Mouse (Mus musculus): Measurements from ENCODE around the gene Nox1.

Nox1 gene

DNA sequence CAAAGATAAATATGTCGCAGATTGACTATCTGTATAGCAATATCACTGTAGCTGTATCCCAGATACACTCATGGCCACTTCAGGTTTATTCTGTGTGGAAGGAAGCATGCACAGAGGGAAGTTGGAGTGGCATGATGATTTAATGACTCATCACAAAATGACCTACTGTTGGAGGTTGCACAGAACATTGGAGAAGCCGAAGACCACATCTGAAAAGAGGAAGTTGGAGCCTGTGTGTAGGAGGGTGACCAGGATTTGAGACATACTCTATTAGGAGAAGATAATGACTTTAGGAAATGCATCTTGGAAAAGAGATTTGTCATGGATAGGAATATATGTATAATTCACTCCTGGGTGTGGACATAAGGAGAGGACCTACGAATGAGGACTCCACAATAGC lies 105.3 kb downstream of the Nox1 start:
- DNase-seq, result no peak

DNA sequence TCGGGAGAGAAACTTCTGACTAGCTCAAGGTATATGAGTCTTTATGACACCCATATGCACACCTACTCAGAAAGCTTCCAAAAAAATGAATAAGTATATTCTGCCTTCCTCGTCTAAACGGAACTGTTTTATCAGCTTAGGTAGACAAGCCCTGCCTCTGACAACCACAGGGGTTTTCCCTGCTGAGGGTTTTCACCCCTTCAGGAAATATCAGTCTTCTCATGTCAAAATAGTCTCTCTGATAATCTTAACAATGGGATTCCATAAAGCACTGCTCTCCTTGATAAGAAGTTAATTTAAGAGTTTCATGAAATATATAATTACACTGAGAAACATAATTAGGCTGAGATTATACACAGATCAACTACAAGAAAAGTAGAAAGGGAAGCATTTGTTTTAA lies 110.0 kb downstream of the Nox1 start:
- DNase-seq, result no peak

DNA sequence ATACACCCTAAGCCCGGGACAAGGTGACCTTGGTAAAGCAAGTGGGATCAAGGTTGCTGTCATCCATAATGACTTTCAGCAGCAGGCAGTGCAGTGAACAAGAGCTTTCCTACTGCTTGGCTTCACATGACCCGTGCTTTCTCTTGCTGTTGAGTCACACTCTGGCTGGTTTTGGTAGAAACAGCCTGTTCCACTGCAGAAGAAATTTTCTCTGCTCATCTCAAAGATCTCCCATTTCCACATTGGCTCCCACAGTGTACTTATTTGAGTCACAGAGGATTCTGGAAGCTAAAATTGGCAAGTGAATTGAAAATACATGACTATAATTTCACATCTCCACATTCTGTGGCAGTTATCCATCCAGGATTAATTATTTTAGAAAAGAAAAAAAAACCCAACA lies 119.1 kb downstream of the Nox1 start:
- DNase-seq, result no peak

DNA sequence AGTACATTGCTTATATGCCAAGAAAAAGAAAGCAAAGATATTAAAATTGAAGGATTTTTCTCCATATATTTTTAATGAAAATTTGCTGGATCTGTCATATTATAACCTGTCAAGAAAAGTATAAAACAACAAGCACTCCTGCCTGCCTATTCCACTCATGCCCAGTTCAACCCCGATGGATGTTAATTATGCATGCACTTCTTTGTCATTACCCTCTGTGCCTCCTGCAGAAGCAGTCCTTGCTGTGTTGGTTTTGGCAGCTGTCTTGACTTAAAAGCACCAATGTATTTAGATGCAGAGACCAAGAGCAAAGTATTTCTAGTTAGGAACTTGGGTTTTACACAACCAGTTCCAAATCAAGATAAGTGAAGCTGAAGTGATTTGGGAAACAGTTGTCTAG lies 136.3 kb downstream of the Nox1 start:
- no peak for DNase-seq

DNA sequence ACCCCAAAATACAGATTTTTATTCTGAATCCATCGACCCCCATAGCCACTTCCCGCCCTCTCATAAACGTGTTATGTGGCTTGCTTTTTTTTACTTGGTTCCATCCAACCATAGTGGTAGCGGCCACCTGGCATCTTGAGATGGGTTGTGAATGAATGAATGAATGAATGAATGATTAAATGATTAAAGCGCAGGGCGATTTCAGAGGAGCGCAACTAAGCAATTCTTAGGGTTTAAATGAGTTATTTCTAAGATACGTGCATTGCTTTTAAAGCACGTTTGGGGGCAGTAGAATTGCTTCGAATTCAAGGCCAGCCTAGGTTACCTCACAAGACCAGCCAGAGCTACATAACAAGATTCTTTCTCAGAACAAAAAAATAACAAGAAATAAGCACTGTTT lies 162.0 kb downstream of the Nox1 start:
- DNase-seq, result peak in 1 of 2 experiments; percentile 7

DNA sequence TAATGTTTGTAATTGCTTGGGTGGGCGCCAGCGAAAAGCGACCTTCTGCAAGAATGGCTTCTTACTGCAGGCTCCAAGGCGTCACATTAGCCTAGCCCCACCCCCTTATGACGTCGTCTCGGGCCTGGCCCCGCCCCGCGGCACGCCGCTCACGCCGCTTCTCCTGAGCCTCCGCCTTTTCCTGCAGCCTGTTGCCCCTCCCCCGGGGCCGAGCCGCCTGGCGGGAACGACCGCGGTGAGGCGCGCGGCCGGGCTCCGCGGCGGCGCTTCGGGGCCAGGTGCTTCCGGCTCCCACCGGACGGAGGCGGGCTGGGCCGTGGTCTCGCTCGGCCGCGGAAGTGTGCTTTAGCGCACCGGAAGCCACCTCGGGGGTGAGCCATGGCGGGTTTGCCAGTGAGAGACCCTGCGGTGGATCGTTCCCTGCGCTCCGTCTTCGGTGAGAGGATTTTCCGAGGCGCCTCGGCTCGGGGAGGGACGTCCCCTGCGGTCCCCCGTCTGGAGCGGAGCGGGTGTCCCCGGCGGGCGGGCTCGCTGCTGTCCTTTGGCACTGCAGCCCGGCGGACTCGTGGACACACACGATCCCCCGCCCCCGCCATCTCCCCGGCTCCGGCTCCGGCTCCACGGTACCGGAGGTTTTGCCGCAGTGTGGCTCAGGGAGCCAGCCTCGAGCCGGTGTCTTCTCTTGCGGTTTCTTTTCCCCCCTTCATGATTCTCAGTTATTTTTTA lies 162.6 kb downstream of the Nox1 start, which contains the start of gene Cstf2:
TSS of gene Cstf2 (plus strand) at position 201 of the 726 bp plus-strand sequence.
- peak; percentile 90 to 94 for DNase-seq

DNA sequence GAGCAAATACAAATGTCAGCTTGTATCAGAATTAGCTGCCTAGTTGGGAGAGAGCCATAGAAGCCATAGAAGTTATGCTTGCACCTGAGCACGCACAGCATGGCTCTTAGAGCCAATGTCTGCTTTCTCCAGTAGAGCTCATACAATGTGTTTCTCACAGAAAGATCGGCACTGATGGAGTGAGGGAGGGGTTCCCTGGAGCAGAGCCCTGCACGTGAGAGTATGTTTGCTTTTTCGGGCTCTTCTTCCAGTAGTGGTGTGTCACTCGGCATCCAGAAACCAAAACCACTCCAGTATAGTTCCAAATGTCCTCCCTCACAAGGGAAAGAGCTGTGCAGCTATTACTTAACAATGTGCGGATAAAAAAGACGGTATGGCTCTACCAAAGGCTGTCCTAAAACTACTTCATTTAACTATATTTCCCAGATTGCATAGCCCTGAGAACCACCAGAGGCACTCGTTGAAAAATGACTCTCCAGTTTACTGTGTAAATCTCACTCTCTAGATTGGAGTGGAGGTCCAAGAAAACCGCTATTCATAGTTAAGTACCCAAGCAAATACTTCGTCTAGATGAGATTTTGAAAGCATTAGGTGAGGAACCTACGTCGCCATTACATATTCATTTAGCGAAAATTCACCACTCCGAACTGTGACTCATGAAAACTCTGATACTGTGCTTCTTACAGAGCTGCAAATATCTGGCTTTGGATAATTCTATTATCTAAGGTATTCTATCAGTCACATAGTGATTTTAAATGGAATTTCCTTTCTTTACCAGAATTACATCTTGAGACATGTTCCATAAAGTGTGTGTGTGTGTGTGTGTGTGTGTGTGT lies 163.5 kb downstream of the Nox1 start:
- DNase-seq, result no peak

DNA sequence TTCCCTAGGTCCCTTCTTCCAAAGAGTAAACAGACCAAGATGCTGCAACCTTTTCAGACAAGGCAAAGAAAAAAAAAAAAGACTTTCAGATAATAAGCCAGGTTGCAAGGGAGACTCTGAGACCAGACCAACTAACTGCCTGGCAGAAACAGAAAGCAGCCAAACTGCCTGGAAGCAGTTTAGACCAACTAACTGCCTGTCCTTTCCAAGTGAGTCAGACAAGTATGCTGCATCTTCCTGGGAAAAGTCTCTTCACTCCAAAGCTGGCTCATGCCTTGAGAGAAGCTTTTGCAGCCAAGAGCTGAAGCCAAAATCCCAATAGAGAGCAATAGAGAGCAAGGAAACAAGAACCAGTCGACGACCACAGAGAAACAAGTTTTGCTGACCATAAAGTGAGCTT lies 164.9 kb downstream of the Nox1 start:
- DNase-seq, result no peak

DNA sequence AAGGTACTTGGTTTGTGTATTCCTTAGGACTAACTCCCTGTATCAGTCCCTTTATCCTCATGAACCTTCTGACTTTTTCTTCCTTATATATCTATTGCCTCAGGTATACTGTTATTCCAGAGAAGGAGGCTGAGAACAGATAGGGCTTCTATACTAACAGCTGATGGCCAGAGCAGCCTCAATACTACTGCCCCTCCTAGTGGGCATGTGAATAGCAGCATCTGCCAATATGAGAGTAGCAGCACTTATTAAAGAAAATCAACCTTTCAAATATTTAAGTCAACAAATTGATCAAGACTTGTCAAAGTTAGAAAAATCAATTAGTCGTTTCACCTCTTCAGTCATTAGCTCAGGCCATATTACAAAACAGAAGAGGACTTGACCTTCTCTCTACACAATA lies 172.8 kb downstream of the Nox1 start:
- no peak for DNase-seq

Data from cerebellum, postnatal 36 days (tissue).